Mouse (Mus musculus): ENCODE results near the gene Gm128. TPM values are rescaled to one million over a fixed set of nuclear protein-coding genes. Genes with fewer than 3 reads are reported as not detected.

Gm128 gene
- total and polyA plus RNA-seq, 3 experiments: 0.08 to 0.18 TPM; not detected in 1

DNA sequence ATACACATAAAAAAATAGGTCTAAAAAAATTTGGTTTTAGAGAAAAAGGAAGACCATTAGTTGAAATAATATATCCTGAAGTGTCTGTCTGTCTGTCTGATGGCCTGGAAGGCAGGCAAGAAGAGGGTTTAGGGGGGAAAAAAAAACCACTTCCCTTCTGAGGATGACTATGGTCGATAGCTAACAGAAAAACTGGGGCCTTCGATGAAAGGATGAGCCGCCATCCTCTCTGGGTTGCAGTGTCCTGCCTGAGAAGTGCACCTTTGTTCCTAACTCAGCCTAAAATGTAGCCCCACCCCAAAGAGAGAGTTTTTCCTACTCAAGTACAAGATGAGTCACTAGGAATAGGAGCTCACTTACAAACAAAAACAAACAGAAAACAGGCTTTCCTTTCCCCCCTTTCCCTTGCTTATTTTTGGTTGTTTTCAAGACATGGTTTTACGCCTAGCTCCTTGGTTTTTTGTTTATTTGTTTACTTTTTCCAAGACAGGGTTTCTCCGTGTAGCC, 35.1 kb upstream of the Gm128 start:
- TF ChIP-seq MAZ (IDR thresholded peaks at IDR 0.05; ENCODE audit: low read depth, low read length): no peak
- peak; percentile 42 for TF ChIP-seq TBP (IDR thresholded peaks at IDR 0.05; ENCODE audit: low read depth, low read length)
- Histone ChIP-seq H3K4me3 (ENCODE audit: control insufficient read depth in 1 of 2, insufficient read depth in 1 of 2, low read depth in 2 of 2, low read length in 2 of 2) (no peak overlapping the region), H3K27ac (ENCODE audit: control insufficient read depth, low read depth, low read length) (peak overlapping the region; percentile 41), H3K27me3 (ENCODE audit: control insufficient read depth in 1 of 2, insufficient read depth in 2 of 2, low read length in 2 of 2) (no peaks in the 10 kb centered on the region), H3K79me2 (ENCODE audit: control insufficient read depth, insufficient read depth, low read length, poor library complexity) (peaks cover 21% of the 10 kb centered on the region), H3K36me3 (ENCODE audit: control insufficient read depth in 1 of 2, insufficient read depth in 2 of 2, low read length in 2 of 2) (peaks cover 1 to 46% of the 10 kb centered on the region in 2 experiments; a peak in 3 of 4 replicates), H3K9me3 (replicated peaks; ENCODE audit: insufficient read depth, low read length) (no peaks in the 10 kb centered on the region), H3K9ac (ENCODE audit: control insufficient read depth, low read depth, low read length, poor library complexity, severe bottlenecking) (peak overlapping the region; percentile 32; the same call in 1 of the 2 replicates), H3K4me1 (ENCODE audit: control insufficient read depth in 1 of 2, insufficient read depth in 2 of 2, low read length in 2 of 2) (peaks cover 35 to 54% of the 10 kb centered on the region in 2 experiments)
- peak; percentile 80 for DNase-seq (ENCODE audit: low read depth, low spot score)

DNA sequence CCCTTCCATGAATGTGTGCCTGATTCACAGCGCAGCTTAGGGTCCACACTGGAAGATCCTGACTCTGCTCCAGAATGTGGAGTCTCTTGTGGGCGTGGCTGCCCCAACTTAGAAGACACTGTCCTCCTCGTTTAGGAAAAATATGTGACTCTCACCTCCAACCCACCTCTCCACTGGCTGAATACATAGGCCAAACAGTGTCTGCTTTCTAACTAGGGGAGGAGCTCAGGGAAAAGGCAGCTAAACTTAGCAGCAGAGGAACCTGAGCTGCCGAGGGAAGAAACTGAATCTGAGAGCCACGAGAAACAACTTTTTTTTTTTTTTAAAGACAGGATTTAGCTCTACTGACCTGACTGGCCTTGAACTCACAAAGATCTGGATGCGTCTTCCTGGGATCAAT, 33.8 kb upstream of the Gm128 start:
- H3K4me3 ChIP-seq (ENCODE audit: control insufficient read depth in 1 of 2, insufficient read depth in 1 of 2, low read depth in 2 of 2, low read length in 2 of 2): no peak overlapping the region
- no peak for TF ChIP-seq MAZ (IDR thresholded peaks at IDR 0.05; ENCODE audit: low read depth, low read length)
- no peak for TF ChIP-seq POLR2AphosphoS2 (IDR thresholded peaks at IDR 0.05; ENCODE audit: low read length)
- TF ChIP-seq MEF2A (IDR thresholded peaks at IDR 0.05; ENCODE audit: extremely low read depth, insufficient replicate concordance, low read depth, low read length, poor library complexity, severe bottlenecking): no peak
- no peak for TF ChIP-seq RCOR1 (IDR thresholded peaks at IDR 0.05; ENCODE audit: low read depth, low read length)
- no peak for TF ChIP-seq USF1 (IDR thresholded peaks at IDR 0.05; ENCODE audit: low read depth, low read length)
- no peak for TF ChIP-seq JUND (IDR thresholded peaks at IDR 0.05; ENCODE audit: low read depth, low read length)
- no peak for TF ChIP-seq BHLHE40 (IDR thresholded peaks at IDR 0.05; ENCODE audit: borderline replicate concordance, low read depth, low read length)
- no peaks in the 10 kb centered on the region for H3K9me3 ChIP-seq (replicated peaks; ENCODE audit: insufficient read depth, low read length)
- no peak overlapping the region for H3K27ac ChIP-seq (ENCODE audit: control insufficient read depth, low read depth, low read length)
- H3K36me3 ChIP-seq (ENCODE audit: control insufficient read depth in 1 of 2, insufficient read depth in 2 of 2, low read length in 2 of 2): peaks cover 1 to 42% of the 10 kb centered on the region in 2 experiments; a peak in 3 of 4 replicates
- DNase-seq (ENCODE audit: low read depth, low spot score): no peak
- no peaks in the 10 kb centered on the region for H3K27me3 ChIP-seq (ENCODE audit: control insufficient read depth in 1 of 2, insufficient read depth in 2 of 2, low read length in 2 of 2)
- peaks cover 28 to 49% of the 10 kb centered on the region in 2 experiments for H3K4me1 ChIP-seq (ENCODE audit: control insufficient read depth in 1 of 2, insufficient read depth in 2 of 2, low read length in 2 of 2)
- no peak overlapping the region for H3K9ac ChIP-seq (ENCODE audit: control insufficient read depth, low read depth, low read length, poor library complexity, severe bottlenecking)
- H3K79me2 ChIP-seq (ENCODE audit: control insufficient read depth, insufficient read depth, low read length, poor library complexity): peaks cover 12% of the 10 kb centered on the region; the same call in 1 of the 2 replicates

DNA sequence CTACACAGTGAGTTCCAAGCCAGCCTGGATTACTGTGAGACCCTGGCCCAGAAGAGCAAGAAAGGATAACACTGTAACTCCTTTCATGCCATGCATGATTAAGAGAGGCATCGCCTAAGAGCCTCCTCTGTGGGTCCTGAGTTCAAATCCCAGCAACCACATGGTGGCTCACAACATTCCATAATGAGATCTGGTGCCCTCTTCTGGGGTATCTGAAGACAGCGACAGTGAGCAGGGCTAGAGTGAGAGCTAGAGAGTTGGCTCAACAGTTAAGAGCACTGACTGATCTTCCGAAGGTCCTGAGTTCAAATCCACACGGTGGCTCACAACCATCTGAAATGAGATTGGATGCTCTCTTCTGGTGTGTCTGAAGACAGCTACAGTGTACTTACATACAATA, 33.1 kb upstream of the Gm128 start:
- Histone ChIP-seq H3K4me1 (ENCODE audit: control insufficient read depth in 1 of 2, insufficient read depth in 2 of 2, low read length in 2 of 2) (peaks cover 26 to 44% of the 10 kb centered on the region in 2 experiments), H3K36me3 (ENCODE audit: control insufficient read depth in 1 of 2, insufficient read depth in 2 of 2, low read length in 2 of 2) (peaks cover 1 to 36% of the 10 kb centered on the region in 2 experiments; a peak in 3 of 4 replicates)

More for the DNA sequence above, 33.1 kb upstream of the Gm128 start:
- Histone ChIP-seq H3K27ac (ENCODE audit: control insufficient read depth, low read depth, low read length) (no peak overlapping the region), H3K9me3 (replicated peaks; ENCODE audit: insufficient read depth, low read length) (no peaks in the 10 kb centered on the region), H3K9ac (ENCODE audit: control insufficient read depth, low read depth, low read length, poor library complexity, severe bottlenecking) (no peak overlapping the region), H3K79me2 (ENCODE audit: control insufficient read depth, insufficient read depth, low read length, poor library complexity) (peaks cover 10% of the 10 kb centered on the region; the same call in 1 of the 2 replicates), H3K4me3 (ENCODE audit: control insufficient read depth in 1 of 2, insufficient read depth in 1 of 2, low read depth in 2 of 2, low read length in 2 of 2) (no peak overlapping the region), H3K27me3 (ENCODE audit: control insufficient read depth in 1 of 2, insufficient read depth in 2 of 2, low read length in 2 of 2) (no peaks in the 10 kb centered on the region)
- peak; percentile 55 for DNase-seq (ENCODE audit: low read depth, low spot score)
- no peak for TF ChIP-seq POLR2AphosphoS2 (IDR thresholded peaks at IDR 0.05; ENCODE audit: low read length)
- peak; percentile 87 for TF ChIP-seq TBP (IDR thresholded peaks at IDR 0.05; ENCODE audit: low read depth, low read length)
- no peak for TF ChIP-seq ZNF384 (IDR thresholded peaks at IDR 0.05; ENCODE audit: low read depth, low read length)
- TF ChIP-seq NRF1 (IDR thresholded peaks at IDR 0.05; ENCODE audit: insufficient read depth, low read depth, low read length, poor library complexity, severe bottlenecking): no peak
- TF ChIP-seq CTCF (IDR thresholded peaks at IDR 0.05 in 2 of 3, conservative IDR thresholded peaks at IDR 0.05 in 1 of 3; ENCODE audit: control insufficient read depth in 1 of 3, insufficient read depth in 1 of 3, low read depth in 2 of 3, low read length in 3 of 3, poor library complexity in 1 of 3, severe bottlenecking in 1 of 3): peak in 1 of 3 experiments; percentile 31; a peak in 1 of 6 replicates
